Mouse (Mus musculus) 416B (cell line): ENCODE measurements around the gene Adipor2.

Source experiments
- DNase-seq: peaks from one replicate; pipeline ENCODE4 v3.0.0; 2011; ENCODE audit warnings: low read depth

Adipor2 gene

DNA sequence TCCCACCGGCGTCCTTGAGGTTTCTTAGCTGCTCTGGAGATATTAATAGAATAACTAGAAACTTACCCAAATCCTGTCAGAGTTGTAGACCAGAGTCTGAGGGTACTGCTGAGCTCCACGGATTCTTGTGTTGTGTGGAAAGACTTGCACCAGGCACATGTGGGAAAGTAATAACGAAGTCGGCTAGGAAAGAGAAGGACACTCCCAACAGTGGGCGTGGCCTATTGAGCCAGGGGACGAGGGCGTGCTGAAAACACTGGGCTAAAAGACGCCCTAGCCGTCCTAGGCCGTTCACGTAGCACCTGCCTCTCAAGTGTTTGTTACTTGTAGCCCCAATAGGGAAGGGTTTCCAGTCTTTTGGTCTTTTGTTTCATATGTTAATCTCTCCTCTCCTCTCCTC, at the start of gene Adipor2:
Gene Adipor2, minus strand, starts transcription at position 351 of the 400 bp plus-strand sequence.
- DNase-seq, result peak; percentile 85

DNA sequence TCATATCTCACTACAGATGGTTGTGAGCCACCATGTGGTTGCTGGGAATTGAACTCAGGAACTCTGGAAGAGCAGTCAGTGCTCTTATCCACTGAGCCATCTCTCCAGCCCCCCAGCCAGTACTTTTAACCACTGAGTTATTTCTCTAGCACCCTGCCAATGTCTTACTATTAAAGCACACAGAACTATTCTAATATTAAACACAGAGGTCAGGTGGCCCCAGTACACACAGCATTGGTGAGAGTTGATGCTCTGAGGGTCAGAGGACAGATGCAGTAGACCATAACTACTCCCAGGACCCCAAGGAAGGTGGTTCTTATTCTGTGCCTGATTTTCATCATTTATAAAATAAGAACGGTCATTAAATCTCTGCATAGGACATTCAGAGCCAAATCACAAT, 48.7 kb upstream of the Adipor2 start:
- DNase-seq, result no peak

DNA sequence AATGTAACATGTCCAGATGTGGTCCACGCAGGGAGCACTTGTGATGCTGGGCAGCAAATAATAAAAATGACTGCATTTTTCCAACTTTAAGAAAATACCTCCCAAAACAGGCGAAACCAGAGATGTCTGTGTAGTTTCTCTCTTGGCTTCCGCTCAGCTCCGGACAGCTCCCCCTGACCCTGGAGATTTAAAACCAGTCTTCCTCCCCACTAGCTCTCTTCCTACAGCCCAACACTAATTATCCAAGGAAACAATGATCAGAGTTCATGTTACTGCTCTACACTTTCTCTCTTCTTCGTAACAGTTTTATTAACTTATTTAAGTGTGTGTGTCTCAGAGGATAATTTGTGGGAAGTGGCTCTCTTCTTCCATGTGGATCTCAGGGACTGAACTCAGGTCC, 42.9 kb upstream of the Adipor2 start:
- no peak for DNase-seq

DNA sequence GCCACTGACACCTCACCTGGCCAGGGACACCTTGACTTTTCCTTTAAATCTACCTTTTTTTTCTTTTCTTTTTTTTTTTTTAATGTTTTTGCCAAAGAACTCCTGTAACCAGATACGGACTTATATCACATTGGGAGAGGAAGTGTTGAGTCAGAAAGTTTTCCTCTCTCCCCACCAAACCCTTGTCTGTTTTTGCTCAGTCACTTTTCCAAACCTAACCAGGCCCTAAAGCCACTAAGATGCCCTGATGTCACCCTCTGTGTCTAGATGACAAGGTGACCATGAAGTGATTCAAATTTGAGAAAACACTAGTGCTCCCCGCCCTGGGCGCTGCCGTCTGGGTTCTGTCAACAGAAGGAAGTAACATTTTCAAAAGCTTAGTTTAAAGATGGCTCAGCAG, 41.5 kb upstream of the Adipor2 start:
- DNase-seq, result peak; percentile 91

DNA sequence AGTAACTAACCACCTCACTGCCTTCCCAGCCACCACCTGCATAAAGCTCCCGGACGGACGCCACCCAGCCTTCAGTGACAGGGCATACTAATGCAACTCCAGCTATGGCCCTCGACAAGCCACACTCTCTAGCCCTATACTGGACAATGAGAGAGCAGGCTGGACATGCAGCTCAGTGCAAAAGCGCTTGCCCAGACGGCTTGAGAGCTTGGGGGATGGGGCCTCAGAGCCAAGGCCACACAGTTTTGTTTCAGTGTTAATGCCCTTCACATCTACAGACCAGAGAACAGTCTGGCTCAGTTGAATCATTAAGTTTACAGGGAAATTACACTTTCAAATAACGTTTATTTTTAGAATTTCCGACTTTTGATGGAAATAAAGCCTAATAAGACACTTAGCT, 40.7 kb upstream of the Adipor2 start:
- no peak for DNase-seq

DNA sequence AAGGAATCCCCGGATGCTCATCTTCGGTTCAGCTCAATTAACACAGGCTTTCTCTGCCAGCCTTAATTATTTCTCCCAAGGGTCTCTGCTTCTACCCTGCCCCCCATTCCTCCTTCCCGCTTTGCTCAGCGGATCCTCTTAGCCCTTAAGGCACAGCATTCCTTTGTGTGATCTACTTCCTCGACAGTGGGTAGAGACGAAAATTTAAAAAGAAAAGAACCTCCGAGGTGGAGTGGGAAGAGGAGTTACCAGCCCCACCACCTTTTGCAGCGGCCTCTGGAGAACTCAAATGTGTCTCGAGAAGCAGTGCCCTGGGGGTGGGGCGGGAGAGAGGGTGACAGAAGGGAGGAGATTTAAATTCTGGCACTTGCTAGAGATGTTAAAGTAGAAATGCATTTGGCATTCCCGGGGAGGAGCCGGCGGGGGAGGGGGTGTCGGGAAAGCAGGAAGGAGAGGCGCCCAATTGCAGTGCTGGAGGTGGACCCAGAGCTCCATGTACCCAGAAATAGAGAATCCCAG, 34.5 kb upstream of the Adipor2 start:
- DNase-seq, result no peak

GRCm38 (mm10) chr6:119450965-119451943, 33.8 kb upstream of the Adipor2 start:
- peak; percentile 88 for DNase-seq

GRCm38 (mm10) chr6:119449060-119449499, 31.6 kb upstream of the Adipor2 start:
- DNase-seq, result peak; percentile 45

DNA sequence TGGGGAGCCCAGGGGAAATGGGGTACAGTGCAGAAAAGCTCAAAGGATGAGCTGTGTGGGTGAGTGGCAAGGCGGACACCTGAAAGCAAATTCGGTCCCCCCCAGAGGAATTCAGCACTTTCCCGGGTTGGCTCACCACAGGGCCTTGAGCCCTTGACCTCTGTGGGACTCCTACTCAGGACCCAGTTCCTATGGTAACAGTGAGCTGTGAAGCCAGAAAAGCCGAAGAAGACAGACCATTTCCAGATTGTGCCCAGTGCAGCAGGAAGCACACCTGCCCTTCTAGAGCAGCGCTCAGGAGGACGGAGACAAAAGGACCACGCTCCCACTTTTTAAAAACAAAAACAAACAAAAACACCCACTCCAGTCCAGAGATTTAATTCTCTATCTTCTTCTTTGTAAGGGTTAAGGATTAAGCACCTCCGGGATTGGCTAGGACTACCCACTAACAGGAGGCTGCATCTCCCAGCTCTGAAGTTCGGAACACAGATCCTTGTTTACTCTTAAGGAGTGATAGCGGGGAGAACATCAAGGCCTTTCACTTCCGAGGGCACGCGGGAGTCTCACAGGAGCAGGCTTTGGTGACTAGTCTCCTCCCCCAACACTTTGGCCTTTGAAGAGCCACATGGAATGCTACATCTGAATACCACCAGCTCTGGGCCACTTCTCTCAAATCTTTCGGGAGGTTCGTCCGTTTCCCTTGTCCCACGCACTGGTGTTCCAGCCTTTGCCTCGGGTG, 31.0 kb upstream of the Adipor2 start:
- no peak for DNase-seq

DNA sequence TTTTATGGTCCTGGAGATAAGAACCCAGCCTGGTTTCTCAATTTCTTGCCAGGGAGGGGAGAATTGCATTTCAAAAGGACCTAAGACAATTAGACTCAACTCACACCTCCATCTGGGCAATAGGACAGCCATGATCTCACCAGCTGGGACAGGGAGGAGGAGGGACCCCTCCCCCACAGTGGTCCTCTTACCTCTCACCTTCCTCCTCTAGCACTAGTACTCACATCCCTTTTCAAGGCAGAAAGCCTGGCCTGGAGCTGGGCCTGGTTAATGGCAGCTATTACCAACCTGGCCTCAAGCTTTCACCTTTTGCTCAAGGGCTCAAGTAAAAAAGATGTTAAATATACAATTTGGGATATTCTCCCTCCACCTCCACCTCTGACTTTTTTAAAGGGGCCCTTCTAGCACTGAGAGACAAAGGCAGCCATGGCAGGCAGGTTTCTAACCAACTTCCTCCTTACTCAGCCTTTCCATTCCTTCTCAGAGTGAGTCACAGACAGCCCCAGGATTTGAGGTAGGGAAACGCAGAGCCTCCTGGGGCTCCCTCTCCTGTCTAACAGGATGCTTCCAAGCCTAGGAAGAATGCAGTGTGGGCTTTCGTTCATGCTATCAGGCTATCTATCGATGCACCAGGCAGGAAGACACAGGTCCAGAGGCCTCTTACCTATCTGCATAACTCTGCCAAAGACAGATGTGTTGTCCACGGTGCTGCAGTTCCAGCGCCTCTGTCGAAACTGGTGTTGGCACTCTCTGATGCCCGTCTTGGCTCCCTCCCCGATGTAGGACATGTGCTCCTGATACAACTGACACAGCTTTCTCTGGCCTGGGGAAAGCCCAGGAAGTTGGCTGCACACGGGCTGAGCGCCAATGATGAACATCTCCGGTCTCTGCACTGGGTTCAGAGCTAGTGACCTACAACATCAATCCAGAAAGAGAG, 28.4 kb upstream of the Adipor2 start:
- peak; percentile 81 for DNase-seq

DNA sequence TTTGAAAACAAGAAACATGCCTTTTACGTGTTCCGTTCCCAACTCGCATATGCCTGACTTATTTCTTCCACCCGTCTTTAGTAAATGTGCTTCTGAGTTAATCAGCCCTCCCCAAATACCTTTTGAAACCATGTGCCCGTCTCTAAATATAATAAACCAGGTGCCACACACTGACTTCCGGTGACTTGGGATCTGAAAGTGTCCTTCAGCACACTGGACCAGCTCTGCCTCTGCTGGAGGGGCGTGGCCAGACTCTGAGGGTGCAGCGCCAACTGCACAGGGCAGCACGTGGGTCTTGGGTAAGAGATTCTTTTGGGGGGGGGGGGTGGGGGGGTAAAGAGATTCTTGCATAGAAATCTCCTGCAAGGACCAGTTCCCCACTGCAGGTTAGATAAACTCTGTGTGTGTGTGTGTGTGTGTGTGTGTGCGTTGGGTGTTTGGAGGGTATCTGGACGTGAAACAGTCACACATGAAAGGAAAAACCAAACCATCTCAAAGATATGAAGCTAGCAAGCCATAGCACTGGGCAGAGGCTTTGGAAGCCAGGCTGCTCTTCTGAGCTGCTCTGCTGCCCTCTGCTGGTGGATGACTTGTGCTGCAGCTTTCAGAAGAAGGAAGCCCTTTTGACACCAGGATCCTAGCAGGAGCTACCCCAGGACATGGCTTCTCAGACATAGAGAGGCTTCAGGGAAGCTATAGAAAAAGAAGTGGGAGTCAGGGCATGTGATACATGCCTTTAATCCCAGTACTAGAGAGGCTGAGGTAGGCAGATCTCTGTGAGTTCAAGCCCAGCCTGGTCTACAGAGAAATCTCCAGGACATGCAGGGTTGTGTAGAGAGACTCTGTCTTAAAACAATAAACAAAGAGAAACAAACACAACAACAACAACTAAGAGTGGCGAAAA, 26.5 kb upstream of the Adipor2 start:
- peak; percentile 95 for DNase-seq

DNA sequence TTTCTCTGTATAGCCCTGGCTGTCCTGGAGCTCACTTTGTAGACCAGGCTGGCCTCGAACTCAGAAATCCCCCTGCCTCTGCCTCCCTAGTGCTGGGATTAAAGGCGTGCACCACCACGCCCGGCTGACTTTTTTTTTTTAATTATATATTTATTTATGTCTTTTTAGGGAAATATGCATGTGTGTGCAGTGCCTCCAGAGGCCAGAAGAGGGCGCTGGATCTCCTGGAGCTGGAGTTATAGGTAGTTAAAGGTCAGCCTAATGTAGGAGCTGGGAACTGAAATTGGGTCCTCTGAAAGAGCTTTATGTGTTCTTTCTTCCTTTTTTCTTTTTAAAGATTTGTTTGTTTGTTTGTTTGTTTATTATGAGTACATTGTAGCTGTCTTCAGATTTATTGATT, 25.2 kb upstream of the Adipor2 start:
- peak; percentile 71 for DNase-seq

- DNase-seq, result no peak
Observed at GRCm38 (mm10) chr6:119437894-119438761, 20.6 kb upstream of the Adipor2 start.

DNA sequence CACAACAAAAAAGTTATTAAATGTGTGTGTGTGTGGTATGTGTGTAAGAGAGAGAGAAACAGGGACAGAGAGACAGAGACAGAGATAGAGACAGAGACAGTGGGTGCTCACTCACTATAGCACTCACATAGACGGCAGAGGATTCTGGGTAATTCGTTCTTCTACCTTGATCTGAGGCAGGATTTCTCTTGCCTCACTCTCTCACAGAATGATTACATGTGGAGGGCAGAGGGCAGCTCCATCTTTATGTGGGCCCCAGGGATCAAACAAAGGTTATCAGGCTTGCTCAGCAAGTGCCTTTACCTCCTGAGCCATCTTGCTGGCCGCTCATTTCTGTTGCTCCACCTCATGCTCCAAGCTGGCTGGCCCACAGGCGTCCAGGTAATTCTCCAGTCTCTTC, 16.9 kb upstream of the Adipor2 start:
- DNase-seq, result no peak

- no peak for DNase-seq
Observed at GRCm38 (mm10) chr6:119431751-119432324, 14.3 kb upstream of the Adipor2 start.

- DNase-seq, result peak; percentile 83
Observed at GRCm38 (mm10) chr6:119430508-119430907, 13.0 kb upstream of the Adipor2 start.

GRCm38 (mm10) chr6:119429311-119429710, 11.8 kb upstream of the Adipor2 start:
- no peak for DNase-seq

- peak; percentile 51 for DNase-seq
Observed at GRCm38 (mm10) chr6:119428611-119429010, 11.1 kb upstream of the Adipor2 start.

GRCm38 (mm10) chr6:119421001-119421400, 3.5 kb upstream of the Adipor2 start:
- no peak for DNase-seq
